Mouse (Mus musculus): ENCODE data around the gene Vps53.

Vps53 gene

DNA sequence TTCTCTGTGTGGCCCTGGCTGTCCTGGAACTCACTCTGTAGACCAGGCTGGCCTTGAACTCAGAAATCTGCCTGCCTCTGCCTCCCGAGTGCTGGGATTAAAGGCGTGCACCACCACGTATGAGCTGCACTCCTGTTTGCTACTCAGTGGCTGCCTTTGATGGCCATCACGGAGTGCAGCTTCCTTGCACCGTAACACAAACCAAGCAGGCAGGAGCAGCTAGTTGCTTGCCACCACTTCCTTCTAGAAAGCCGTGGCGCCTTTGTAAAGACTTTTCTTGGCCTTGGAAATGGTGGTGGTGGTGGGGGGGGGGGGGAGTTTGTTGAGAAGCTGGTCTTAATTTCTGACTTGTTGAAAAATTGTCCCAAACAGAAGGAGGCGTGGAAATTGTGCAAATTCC is 139.3 kb downstream of the Vps53 start:
- DNase-seq (ENCODE audit: low read depth, low spot score), result no peak
- no peaks in the 10 kb centered on the region for H3K36me3 ChIP-seq (ENCODE audit: control insufficient read depth, insufficient read depth, low read length, poor library complexity, severe bottlenecking)
- no peaks in the 10 kb centered on the region for H3K27me3 ChIP-seq (ENCODE audit: control insufficient read depth, insufficient read depth, low read length, poor library complexity, severe bottlenecking)

GRCm38 (mm10) chr11:76039271-76040053 is 140.0 kb downstream of the Vps53 start:
- no peaks in the 10 kb centered on the region for H3K27me3 ChIP-seq (ENCODE audit: control insufficient read depth, insufficient read depth, low read length, poor library complexity, severe bottlenecking)
- H3K36me3 ChIP-seq (ENCODE audit: control insufficient read depth, insufficient read depth, low read length, poor library complexity, severe bottlenecking), result no peaks in the 10 kb centered on the region
- DNase-seq (ENCODE audit: low read depth, low spot score), result no peak

DNA sequence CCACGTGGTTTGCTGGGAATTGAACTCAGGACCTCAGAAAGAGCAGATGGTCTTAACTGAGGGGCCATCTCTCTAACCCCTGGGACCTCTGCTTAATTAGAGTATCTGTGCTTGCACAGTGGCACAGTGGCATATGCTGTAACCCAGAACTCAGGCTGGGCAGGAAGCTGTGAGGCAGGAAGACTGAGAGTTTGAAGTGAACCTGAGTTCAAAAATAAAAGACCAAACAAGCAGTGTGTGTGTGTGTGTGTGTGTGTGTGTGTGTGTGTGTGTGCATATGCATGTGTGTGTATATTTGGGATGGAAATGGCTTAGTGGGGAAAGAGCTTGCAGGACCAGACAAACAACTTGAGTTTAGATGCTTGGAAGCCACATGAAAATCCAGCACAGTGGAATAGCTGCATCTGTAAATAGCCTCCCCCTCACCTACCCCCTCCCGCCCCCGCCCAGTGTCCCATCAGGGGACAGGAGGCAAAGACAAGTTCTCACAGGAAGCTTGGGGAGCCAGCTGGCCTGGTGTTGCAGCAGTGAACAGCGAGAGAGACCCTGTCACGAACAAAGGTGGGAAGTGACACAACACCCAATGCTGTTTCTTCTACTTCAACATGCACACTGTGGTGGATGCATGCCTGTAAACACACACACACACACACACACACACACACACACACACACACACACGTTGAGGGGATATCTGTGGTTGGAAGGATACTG is 141.7 kb downstream of the Vps53 start:
- Histone ChIP-seq H3K27me3 (ENCODE audit: control insufficient read depth, insufficient read depth, low read length, poor library complexity, severe bottlenecking) (no peaks in the 10 kb centered on the region), H3K36me3 (ENCODE audit: control insufficient read depth, insufficient read depth, low read length, poor library complexity, severe bottlenecking) (no peaks in the 10 kb centered on the region)
- DNase-seq (ENCODE audit: low read depth, low spot score), result no peak

DNA sequence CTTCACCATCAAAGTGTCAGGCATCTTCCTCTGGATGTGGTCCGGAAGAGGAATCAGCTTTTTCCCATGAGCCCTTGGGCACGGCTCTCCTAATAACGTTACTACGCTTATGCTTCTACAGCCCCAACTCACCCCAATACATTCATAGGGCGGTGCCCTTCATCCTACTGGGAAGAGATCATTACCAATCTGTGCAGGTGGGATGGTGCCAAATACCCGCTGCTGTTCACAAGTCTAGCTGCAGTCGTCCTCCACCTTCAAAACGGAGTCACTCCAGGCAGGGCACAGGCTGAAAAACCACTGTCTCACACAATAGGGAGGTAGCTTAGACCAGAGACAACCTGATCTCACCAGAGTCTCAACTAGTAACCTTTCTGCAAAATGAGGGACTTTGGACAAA is 144.3 kb downstream of the Vps53 start:
- H3K36me3 ChIP-seq (ENCODE audit: control insufficient read depth, insufficient read depth, low read length, poor library complexity, severe bottlenecking), result no peaks in the 10 kb centered on the region
- H3K27me3 ChIP-seq (ENCODE audit: control insufficient read depth, insufficient read depth, low read length, poor library complexity, severe bottlenecking), result no peaks in the 10 kb centered on the region
- DNase-seq (ENCODE audit: low read depth, low spot score), result no peak

- DNase-seq (ENCODE audit: low read depth, low spot score), result no peak
- H3K36me3 ChIP-seq (ENCODE audit: control insufficient read depth, insufficient read depth, low read length, poor library complexity, severe bottlenecking), result no peaks in the 10 kb centered on the region
- H3K27me3 ChIP-seq (ENCODE audit: control insufficient read depth, insufficient read depth, low read length, poor library complexity, severe bottlenecking), result no peaks in the 10 kb centered on the region
Observed at GRCm38 (mm10) chr11:76033836-76034235, 145.6 kb downstream of the Vps53 start.

DNA sequence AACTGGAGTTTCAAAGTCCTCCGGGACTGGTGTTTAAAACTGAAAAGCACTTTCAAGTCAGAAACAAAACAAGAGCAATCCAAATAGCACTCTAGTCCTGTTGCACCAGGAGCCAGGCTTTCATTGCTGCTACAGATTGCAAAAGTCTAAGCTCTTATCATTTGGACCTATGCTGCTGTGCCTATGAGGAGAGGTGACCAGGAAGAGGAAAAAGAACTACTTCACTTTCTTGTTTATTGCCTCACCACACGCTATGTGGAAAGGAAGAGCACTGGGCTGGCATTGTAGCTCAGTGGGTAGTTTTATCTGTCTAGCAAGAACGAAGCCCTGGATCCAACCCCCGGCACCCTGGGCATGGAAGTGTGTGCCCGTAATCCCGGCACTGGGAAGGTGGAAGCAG is 146.1 kb downstream of the Vps53 start:
- Histone ChIP-seq H3K27me3 (ENCODE audit: control insufficient read depth, insufficient read depth, low read length, poor library complexity, severe bottlenecking) (no peaks in the 10 kb centered on the region), H3K36me3 (ENCODE audit: control insufficient read depth, insufficient read depth, low read length, poor library complexity, severe bottlenecking) (no peaks in the 10 kb centered on the region)
- no peak for DNase-seq (ENCODE audit: low read depth, low spot score)

DNA sequence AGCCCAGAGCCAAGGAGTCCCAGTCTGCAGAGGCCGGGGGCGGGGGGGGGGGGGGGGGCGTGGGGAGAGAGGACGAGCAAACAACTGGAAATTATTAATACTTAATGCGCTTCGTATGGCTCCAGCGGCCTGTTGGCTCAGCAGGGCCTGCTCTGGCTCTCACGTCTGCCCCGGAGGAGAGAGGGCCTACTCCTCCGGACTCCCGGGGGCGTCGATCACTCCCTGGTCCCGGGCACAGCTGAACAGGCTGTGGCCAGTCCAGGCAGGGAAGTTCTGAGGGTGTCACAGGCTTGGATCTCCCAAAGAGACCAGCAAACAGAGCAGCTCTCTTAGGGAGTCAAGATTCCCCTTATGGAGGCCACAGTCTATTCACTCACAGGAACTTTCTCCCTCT is 151.4 kb downstream of the Vps53 start:
- peaks cover 5% of the 10 kb centered on the region for H3K36me3 ChIP-seq (ENCODE audit: control insufficient read depth, insufficient read depth, low read length, poor library complexity, severe bottlenecking)
- DNase-seq (ENCODE audit: low read depth, low spot score), result peak; percentile 8
- H3K27me3 ChIP-seq (ENCODE audit: control insufficient read depth, insufficient read depth, low read length, poor library complexity, severe bottlenecking), result no peaks in the 10 kb centered on the region

GRCm38 (mm10) chr11:76027139-76028071 is 152.0 kb downstream of the Vps53 start, which contains the start of gene Rflnb:
Gene Rflnb (minus strand): TSS chr11:76027782.
- peak; percentile 80 for DNase-seq (ENCODE audit: low read depth, low spot score)
- H3K36me3 ChIP-seq (ENCODE audit: control insufficient read depth, insufficient read depth, low read length, poor library complexity, severe bottlenecking), result peaks cover 5% of the 10 kb centered on the region
- H3K27me3 ChIP-seq (ENCODE audit: control insufficient read depth, insufficient read depth, low read length, poor library complexity, severe bottlenecking), result no peaks in the 10 kb centered on the region

GRCm38 (mm10) chr11:76026527-76027138 is 152.8 kb downstream of the Vps53 start:
- H3K36me3 ChIP-seq (ENCODE audit: control insufficient read depth, insufficient read depth, low read length, poor library complexity, severe bottlenecking), result peaks cover 5% of the 10 kb centered on the region
- H3K27me3 ChIP-seq (ENCODE audit: control insufficient read depth, insufficient read depth, low read length, poor library complexity, severe bottlenecking), result no peaks in the 10 kb centered on the region
- peak; percentile 14 for DNase-seq (ENCODE audit: low read depth, low spot score)

DNA sequence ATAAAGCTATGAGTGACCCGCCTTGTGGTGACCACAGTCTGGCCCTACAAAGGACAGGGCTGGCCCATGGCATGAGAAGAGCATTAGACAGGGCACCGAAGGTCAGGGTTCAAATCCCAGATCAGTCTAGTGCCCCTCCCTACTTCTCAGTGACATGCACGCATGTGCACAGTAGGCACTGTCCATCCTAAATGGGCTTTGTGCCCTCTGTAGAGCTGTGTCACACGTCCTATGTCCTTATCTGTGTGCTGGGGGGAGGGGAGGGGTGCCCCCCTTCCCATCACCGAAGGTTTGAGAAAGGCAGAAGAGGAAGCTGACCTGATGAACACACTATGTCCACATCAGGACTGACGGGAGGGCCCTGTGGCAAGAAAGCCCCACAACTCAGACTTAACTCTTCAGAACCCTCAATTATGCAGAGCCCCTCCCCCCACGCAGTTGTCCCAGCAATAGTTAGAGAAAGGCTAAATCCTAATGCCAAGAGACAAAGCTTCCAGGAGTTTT is 154.3 kb downstream of the Vps53 start:
- Histone ChIP-seq H3K27me3 (ENCODE audit: control insufficient read depth, insufficient read depth, low read length, poor library complexity, severe bottlenecking) (no peaks in the 10 kb centered on the region), H3K36me3 (ENCODE audit: control insufficient read depth, insufficient read depth, low read length, poor library complexity, severe bottlenecking) (peaks cover 5% of the 10 kb centered on the region)
- no peak for DNase-seq (ENCODE audit: low read depth, low spot score)

GRCm38 (mm10) chr11:76020916-76021315 is 158.5 kb downstream of the Vps53 start:
- Histone ChIP-seq H3K27me3 (ENCODE audit: control insufficient read depth, insufficient read depth, low read length, poor library complexity, severe bottlenecking) (no peaks in the 10 kb centered on the region), H3K36me3 (ENCODE audit: control insufficient read depth, insufficient read depth, low read length, poor library complexity, severe bottlenecking) (peaks cover 5% of the 10 kb centered on the region)
- DNase-seq (ENCODE audit: low read depth, low spot score), result no peak

DNA sequence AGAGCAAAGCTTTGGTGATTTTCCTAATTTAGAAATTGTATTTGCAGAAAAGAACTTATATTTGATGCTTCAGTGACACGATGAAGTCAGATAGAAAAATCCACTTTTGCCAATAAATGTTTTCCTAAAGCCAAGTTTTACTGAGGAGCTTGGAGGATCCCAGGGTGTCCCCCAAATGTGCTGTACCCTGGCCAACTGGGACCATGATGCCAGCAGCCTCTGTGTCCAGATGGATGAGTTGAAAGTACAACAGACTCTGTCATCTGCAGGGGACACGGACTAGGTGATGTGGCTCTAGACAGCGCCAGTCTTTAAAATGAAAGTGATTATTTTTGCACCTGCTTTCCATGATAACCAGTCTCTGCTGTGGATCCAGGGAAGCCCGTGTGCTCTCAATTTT is 159.6 kb downstream of the Vps53 start:
- no peak for DNase-seq (ENCODE audit: low read depth, low spot score)
- Histone ChIP-seq H3K36me3 (ENCODE audit: control insufficient read depth, insufficient read depth, low read length, poor library complexity, severe bottlenecking) (peaks cover 5% of the 10 kb centered on the region), H3K27me3 (ENCODE audit: control insufficient read depth, insufficient read depth, low read length, poor library complexity, severe bottlenecking) (no peaks in the 10 kb centered on the region)

DNA sequence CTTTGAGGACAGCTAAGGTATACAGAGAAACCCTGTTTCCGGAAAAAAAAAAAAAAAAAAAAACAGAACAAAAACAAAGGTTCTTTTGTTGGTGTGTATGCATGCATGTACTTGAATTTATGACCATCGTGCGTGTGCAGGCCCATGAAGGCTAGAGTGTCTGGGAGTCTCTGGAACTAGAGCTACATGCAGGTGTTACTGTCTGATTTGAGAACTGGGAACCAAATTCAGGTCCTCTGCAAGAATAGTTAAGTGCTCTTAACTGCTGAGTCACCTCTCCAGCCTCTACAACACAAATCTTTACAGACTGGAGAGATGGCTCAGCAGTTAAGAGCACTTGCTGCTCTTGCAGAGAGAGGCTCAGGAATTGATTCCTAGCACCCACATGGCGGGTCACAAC is 163.6 kb downstream of the Vps53 start:
- Histone ChIP-seq H3K36me3 (ENCODE audit: control insufficient read depth, insufficient read depth, low read length, poor library complexity, severe bottlenecking) (no peaks in the 10 kb centered on the region), H3K27me3 (ENCODE audit: control insufficient read depth, insufficient read depth, low read length, poor library complexity, severe bottlenecking) (no peaks in the 10 kb centered on the region)
- no peak for DNase-seq (ENCODE audit: low read depth, low spot score)

DNA sequence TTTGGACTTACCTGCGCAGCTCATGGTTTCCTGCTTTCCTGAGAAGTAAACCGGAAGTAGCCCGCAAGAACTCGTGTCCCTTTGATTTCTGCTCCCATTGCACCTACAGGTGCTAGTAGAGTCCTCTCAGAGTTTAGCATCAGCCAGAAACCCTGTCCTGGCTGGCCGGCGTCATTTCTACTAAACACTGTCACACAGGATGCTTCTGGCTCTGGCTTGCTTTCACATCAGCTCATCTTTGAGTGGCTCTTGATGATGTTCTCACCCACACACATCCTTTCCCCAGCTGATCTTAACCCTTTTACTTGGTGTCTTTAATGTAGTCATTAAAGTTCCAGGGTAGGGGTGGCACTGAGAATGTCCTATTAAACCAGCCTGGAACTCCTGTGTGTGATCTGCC is 164.2 kb downstream of the Vps53 start:
- Histone ChIP-seq H3K36me3 (ENCODE audit: control insufficient read depth, insufficient read depth, low read length, poor library complexity, severe bottlenecking) (no peaks in the 10 kb centered on the region), H3K27me3 (ENCODE audit: control insufficient read depth, insufficient read depth, low read length, poor library complexity, severe bottlenecking) (no peaks in the 10 kb centered on the region)
- no peak for DNase-seq (ENCODE audit: low read depth, low spot score)

Measured in splenic B cell, adult 2 months (primary cell).